Mouse (Mus musculus): ENCODE data around the gene Ncapg2. TPM values are rescaled to one million over a fixed set of nuclear protein-coding genes. Genes with fewer than 3 reads are reported as not detected.

Gene Ncapg2
- 1 to 10 TPM in 1 of 2 experiments, under 1 TPM in 1; 0.62 to 3.1 TPM for polyA plus RNA-seq (2012; fragmentation: generic; extraction: Trizol)

DNA sequence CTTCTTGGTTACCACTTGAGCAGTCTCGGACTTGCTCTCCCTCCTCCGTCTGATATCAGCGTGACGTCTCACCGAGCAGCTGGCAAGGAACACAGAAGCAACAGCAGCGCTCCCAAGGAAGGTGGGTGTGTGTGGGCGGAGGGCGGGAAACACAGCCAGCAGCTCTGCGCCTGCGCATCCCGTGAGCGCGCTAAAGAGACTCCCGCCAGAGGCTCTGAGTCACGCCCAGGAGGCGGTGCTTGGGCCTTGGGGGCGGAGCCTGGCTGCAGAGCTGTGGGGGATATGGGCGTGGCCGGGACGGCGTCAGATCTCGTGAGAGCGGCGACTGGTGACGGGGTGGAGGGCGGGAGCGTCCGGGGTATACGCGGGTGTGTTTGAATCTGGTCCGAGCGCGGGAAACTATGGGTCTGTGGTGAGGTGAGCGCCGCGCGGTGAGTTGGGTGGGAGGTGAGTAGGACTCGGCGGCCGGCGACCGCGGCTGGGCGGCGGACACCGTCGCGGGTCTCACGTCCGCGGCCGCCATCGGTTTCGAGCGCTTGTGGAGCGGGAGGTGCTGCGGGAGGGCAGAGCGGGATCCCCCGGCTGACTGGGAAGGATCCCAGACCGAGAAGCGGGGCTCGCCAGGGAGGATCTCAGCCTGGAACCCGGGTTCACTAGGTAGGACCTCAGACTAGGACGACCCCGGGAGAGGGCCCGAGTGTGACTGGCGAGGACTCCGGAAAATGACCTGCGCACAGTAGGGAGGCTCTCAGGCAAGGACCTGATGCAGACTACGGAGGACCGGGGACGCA is at the start of gene Ncapg2:
Gene Ncapg2, plus strand, starts transcription at position 358 of the 791 bp plus-strand sequence.

GRCm38 (mm10) chr12:116485591-116486403 is 80.6 kb downstream of the Ncapg2 start, which contains the start of gene Ptprn2:
Ptprn2 (plus strand) TSS chr12:116485720.

Other genes with a start within 250 kb of the Ncapg2 start
- gene Wdr60, start 142.4 kb upstream of the Ncapg2 start, polyA plus RNA-seq (2012; fragmentation: generic; extraction: Trizol) = 1 to 10 TPM in 1 of 2 experiments, under 1 TPM in 1; 0.98 to 7.0 TPM
- gene Gm11027, start 130.0 kb upstream of the Ncapg2 start, polyA plus RNA-seq (2012; fragmentation: generic; extraction: Trizol) = not detected
- gene Esyt2, start 124.2 kb upstream of the Ncapg2 start, polyA plus RNA-seq (2012; fragmentation: generic; extraction: Trizol) = 1 to 10 TPM in 1 of 2 experiments, under 1 TPM in 1; 0.97 to 7.7 TPM
- not detected for gene Ptprn2, start 80.3 kb downstream of the Ncapg2 start, polyA plus RNA-seq (2012; fragmentation: generic; extraction: Trizol)

Measured in C3H10T1/2 (cell line).